Mouse (Mus musculus) liver, adult 2 months (tissue): Measurements from ENCODE around the gene Slc24a5.

Experiments
- CTCF ChIP-seq: fragments of 200-500 bp; IDR thresholded peaks from 2 replicates; pipeline ENCODE4 v1.5.1; 2011; ENCODE audit warnings: low read depth, low read length, control low read depth
- POLR2A ChIP-seq: fragments of 200-500 bp; IDR thresholded peaks from 2 replicates; pipeline ENCODE4 v1.6.1; 2011; ENCODE audit warnings: low read length, control low read depth; ENCODE audit not compliant: insufficient read depth; ENCODE audit errors: extremely low read depth

DNA sequence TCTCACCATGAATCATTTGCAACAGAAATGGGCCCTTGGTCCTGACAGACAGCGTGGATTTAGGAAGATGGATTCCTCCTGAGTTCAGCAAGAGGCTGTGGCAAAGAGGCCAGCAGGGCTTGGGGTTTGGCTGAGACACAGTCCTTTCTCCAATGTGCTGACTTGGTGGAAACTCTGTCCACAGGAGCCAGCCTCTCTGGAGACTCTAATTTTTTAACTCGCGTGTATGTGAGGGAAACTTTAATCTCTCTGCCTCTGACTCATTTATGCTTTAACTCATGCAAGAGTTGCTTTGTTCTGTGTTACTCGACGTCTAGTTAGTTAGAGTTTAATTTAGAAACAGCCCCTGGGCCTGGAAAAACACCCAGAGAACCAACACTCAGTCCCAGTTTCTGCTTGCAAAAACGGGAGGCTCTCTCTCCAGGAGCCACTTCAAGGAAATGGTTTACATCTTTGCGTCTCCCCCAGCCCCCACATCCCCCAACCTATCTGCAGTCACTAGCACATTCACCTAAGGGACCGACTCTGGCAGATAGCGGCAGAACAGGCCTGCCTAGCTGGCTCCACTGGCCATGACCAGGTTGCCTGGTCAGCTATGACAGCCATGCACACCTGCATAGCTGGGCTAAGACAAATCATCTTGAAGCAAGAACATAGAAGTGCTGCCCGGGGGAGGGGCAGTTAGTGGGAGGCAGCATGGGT, 34.7 kb upstream of the Slc24a5 start:
- no peak for TF ChIP-seq CTCF
- no peak for TF ChIP-seq POLR2A
